Mouse (Mus musculus) bone marrow, adult 2 months (tissue): ENCODE data around the gene Olfml2a.

ENCODE experiments used
- CTCF ChIP-seq: fragments of 200-500 bp; IDR thresholded peaks from 2 replicates; pipeline ENCODE4 v1.5.1; 2011; ENCODE audit warnings: low read length, control low read depth; ENCODE audit not compliant: control insufficient read depth, insufficient read depth
- POLR2A ChIP-seq: fragments of 200-500 bp; IDR thresholded peaks from 2 replicates; pipeline ENCODE4 v1.6.1; 2011; ENCODE audit warnings: low read depth, mild to moderate bottlenecking, control low read depth, low read length, borderline replicate concordance; ENCODE audit not compliant: control insufficient read depth

DNA sequence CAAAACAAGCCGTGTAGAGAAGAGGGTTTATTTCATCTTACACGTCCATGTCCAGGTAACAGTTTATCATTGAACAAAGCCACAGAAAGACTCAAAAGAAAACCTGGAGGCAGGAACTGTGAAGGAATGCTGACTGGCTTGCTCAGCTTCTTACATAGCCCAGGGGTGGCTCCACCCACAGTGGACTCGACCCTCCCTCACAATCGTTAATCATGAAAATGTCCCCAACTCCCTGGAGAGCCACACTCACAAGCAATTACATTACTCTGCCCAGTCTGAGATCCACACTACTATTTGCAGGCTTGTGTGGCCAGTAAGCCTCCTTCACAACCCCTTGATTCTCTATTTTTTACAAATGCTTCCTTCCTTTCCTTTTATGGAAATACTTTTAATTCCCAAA lies 32.4 kb downstream of the Olfml2a start:
- TF ChIP-seq POLR2A: no peak
- no peak for TF ChIP-seq CTCF
